Mouse (Mus musculus): Measurements from ENCODE around the gene Plac8. TPM values are rescaled to one million over a fixed set of nuclear protein-coding genes. Genes with fewer than 3 reads are reported as not detected.

The Plac8 gene
- not detected for total RNA-seq (2021)

GRCm38 (mm10) chr5:100572069-100572468 is at the start of gene Plac8:
Plac8 (minus strand) TSS chr5:100572245.
- intact Hi-C loops (cut with DNase I) = no loop called here
- no peak for DNase-seq (ENCODE audit: extremely low spot score in 1 of 2, low spot score in 2 of 2)

GRCm38 (mm10) chr5:100620952-100621351 is 48.9 kb upstream of the Plac8 start:
- intact Hi-C loops (cut with DNase I) = no loop called here

GRCm38 (mm10) chr5:100619586-100620275 is 47.7 kb upstream of the Plac8 start:
- DNase-seq (ENCODE audit: extremely low spot score in 1 of 2, low spot score in 2 of 2) = no peak
- intact Hi-C loops (cut with DNase I) = no loop called here

More at GRCm38 (mm10) chr5:100620952-100621351, 48.9 kb upstream of the Plac8 start:
- DNase-seq (ENCODE audit: extremely low spot score in 1 of 2, low spot score in 2 of 2) = no peak

GRCm38 (mm10) chr5:100613896-100614768 is 42.1 kb upstream of the Plac8 start:
- intact Hi-C loops (cut with DNase I) = no loop called here
- no peak for DNase-seq (ENCODE audit: extremely low spot score in 1 of 2, low spot score in 2 of 2)

GRCm38 (mm10) chr5:100607868-100608267 is 35.8 kb upstream of the Plac8 start:
- no peak for DNase-seq (ENCODE audit: extremely low spot score in 1 of 2, low spot score in 2 of 2)
- intact Hi-C loops (cut with DNase I) = no loop called here

- intact Hi-C loops (cut with DNase I) = no loop called here
- no peak for DNase-seq (ENCODE audit: extremely low spot score in 1 of 2, low spot score in 2 of 2)
These were observed 35.2 kb upstream of the Plac8 start for GRCm38 (mm10) chr5:100607090-100607762.

- DNase-seq (ENCODE audit: extremely low spot score in 1 of 2, low spot score in 2 of 2) = peak in 1 of 2 experiments; percentile 43
- intact Hi-C loops (cut with DNase I) = no loop called here
These were observed 33.8 kb upstream of the Plac8 start for GRCm38 (mm10) chr5:100605828-100606229.

- intact Hi-C loops (cut with DNase I) = no loop called here
- DNase-seq (ENCODE audit: extremely low spot score in 1 of 2, low spot score in 2 of 2) = no peak
These were observed 32.0 kb upstream of the Plac8 start for GRCm38 (mm10) chr5:100604061-100604460.

GRCm38 (mm10) chr5:100601864-100602263 is 29.8 kb upstream of the Plac8 start:
- intact Hi-C loops (cut with DNase I) = no loop called here
- no peak for DNase-seq (ENCODE audit: extremely low spot score in 1 of 2, low spot score in 2 of 2)

GRCm38 (mm10) chr5:100598961-100599463 is 27.0 kb upstream of the Plac8 start:
- DNase-seq (ENCODE audit: extremely low spot score in 1 of 2, low spot score in 2 of 2) = no peak
- intact Hi-C loops (cut with DNase I) = no loop called here

- intact Hi-C loops (cut with DNase I) = no loop called here
- DNase-seq (ENCODE audit: extremely low spot score in 1 of 2, low spot score in 2 of 2) = no peak
These were observed 25.9 kb upstream of the Plac8 start for GRCm38 (mm10) chr5:100597886-100598485.

- intact Hi-C loops (cut with DNase I) = no loop called here
- no peak for DNase-seq (ENCODE audit: extremely low spot score in 1 of 2, low spot score in 2 of 2)
These were observed 24.0 kb upstream of the Plac8 start for GRCm38 (mm10) chr5:100595999-100596398.

GRCm38 (mm10) chr5:100594803-100595467 is 22.9 kb upstream of the Plac8 start:
- intact Hi-C loops (cut with DNase I) = no loop called here
- DNase-seq (ENCODE audit: extremely low spot score in 1 of 2, low spot score in 2 of 2) = no peak

GRCm38 (mm10) chr5:100590505-100590904 is 18.5 kb upstream of the Plac8 start:
- no peak for DNase-seq (ENCODE audit: extremely low spot score in 1 of 2, low spot score in 2 of 2)
- intact Hi-C loops (cut with DNase I) = no loop called here

GRCm38 (mm10) chr5:100587626-100588025 is 15.6 kb upstream of the Plac8 start:
- intact Hi-C loops (cut with DNase I) = no loop called here
- no peak for DNase-seq (ENCODE audit: extremely low spot score in 1 of 2, low spot score in 2 of 2)

GRCm38 (mm10) chr5:100587136-100587535 is 15.1 kb upstream of the Plac8 start:
- DNase-seq (ENCODE audit: extremely low spot score in 1 of 2, low spot score in 2 of 2) = no peak
- intact Hi-C loops (cut with DNase I) = no loop called here

GRCm38 (mm10) chr5:100585657-100586056 is 13.6 kb upstream of the Plac8 start:
- intact Hi-C loops (cut with DNase I) = no loop called here
- no peak for DNase-seq (ENCODE audit: extremely low spot score in 1 of 2, low spot score in 2 of 2)

- DNase-seq (ENCODE audit: extremely low spot score in 1 of 2, low spot score in 2 of 2) = no peak
- intact Hi-C loops (cut with DNase I) = no loop called here
These were observed 13.2 kb upstream of the Plac8 start for GRCm38 (mm10) chr5:100585206-100585644.
